Mouse (Mus musculus) kidney, adult 2 months (tissue): ENCODE results near the gene Hook2. TPM values are rescaled to one million over a fixed set of nuclear protein-coding genes. Genes with fewer than 3 reads are reported as not detected.
A peak's percentile ranks its signal among the peaks of the same experiment; 100 is the strongest.

Source experiments
- DNase-seq: peaks from one replicate; pipeline ENCODE4 v3.0.0; 2021
- H3K27ac ChIP-seq: fragments of 200-500 bp; 2 replicates; pipeline ENCODE4 v1.5.1; 2012; ENCODE audit warnings: low read depth, low read length, control low read depth, inconsistent platforms; ENCODE audit not compliant: insufficient read depth
- H3K27me3 ChIP-seq: fragments of 200-500 bp; replicated peaks from 2 replicates; pipeline ENCODE4 v1.6.1; 2012; ENCODE audit warnings: mild to moderate bottlenecking, moderate library complexity, low read length, inconsistent platforms; ENCODE audit not compliant: control insufficient read depth, insufficient read depth
- H3K36me3 ChIP-seq: fragments of 200-500 bp; 2 replicates; pipeline ENCODE4 v1.6.1; 2012; ENCODE audit warnings: mild to moderate bottlenecking, moderate library complexity, low read length, inconsistent platforms; ENCODE audit not compliant: control insufficient read depth, insufficient read depth
- H3K4me1 ChIP-seq: fragments of 200-500 bp; 2 replicates; pipeline ENCODE4 v1.6.1; 2011; ENCODE audit warnings: low read length; ENCODE audit not compliant: control insufficient read depth, insufficient read depth
- H3K4me3 ChIP-seq: fragments of 200-500 bp; 2 replicates; pipeline ENCODE4 v1.5.1; 2011; ENCODE audit warnings: mild to moderate bottlenecking, low read depth, low read length, control low read depth; ENCODE audit not compliant: insufficient read depth
- CTCF ChIP-seq: fragments of 200-500 bp; conservative IDR thresholded peaks from 2 replicates; pipeline ENCODE4 v1.5.1; 2011; ENCODE audit warnings: low read depth, mild to moderate bottlenecking, control low read depth, low read length, moderate library complexity, mixed read lengths; ENCODE audit not compliant: insufficient read depth, insufficient read length
- POLR2A ChIP-seq: fragments of 200-500 bp; IDR thresholded peaks from one replicate; pipeline ENCODE4 v1.6.1; 2011; ENCODE audit warnings: low read depth, low read length, control low read depth
- WGBS: fragments of 180-500 bp; shearing (Covaris S2); methylation state at CpG from one replicate; pipeline ENCODE4 v1.1.7; 2018; 5-methylcytosine and 5-hydroxymethylcytosine counted together
- polyA plus RNA-seq: library from polyadenylated mRNA; depleted of rRNA; stranded (reverse); fragments of >200 nt; gene quantifications from 2 replicates; pipeline ENCODE4 v1.2.3, GENCODE M21; 2012

The Hook2 gene
- polyA plus RNA-seq, 1 experiment = 34.6 TPM

DNA sequence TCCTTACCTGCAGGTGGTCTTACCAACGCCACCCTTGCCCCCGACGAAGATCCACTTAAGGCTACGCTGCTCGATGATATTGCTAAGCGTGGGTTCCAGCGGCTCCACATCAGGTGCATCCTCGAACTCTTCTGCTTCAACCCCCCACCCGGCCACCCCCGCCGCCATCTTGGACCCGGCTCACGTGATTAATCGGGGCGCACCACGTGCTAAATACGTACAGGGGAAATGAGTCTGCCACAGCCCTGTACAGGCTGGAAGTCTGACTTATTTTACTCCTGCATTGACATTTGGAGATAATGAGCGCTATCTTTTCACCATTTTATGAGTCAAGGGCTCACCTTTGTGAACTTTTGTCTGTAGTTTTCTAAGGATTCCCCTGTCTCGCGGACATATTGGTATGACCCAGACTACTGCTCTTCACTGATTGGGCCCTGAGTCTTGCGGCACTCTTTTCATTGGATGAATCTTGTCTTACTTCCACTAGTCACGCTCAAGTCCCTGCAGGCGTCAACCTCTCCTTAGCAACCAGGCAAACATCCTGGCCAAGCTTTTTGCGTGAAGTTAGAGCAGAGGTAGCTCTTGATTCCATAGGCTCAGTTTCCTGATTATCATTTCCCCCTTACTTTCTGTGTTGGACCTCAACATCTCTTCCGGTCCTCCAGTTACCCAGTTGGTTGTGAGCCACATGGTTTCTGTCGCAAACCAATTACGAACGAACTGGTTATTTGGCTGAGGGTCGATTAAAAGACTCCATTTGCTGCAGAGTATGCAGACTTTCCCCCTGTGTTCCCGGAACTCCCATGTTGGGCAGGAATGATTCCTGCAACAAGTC, 34.9 kb downstream of the Hook2 start, which contains the start of gene Asna1:
Asna1 (minus strand) TSS at position 184 of the 835 bp plus-strand sequence.
- peak within 1 kb of the TSS; percentile 96 for H3K4me3 ChIP-seq
- peak; percentile 95 for DNase-seq
- H3K4me1 ChIP-seq = peaks cover 23% of the 10 kb centered on the region
- peak; percentile 25 for TF ChIP-seq POLR2A
- TF ChIP-seq CTCF = no peak
- H3K27me3 ChIP-seq = no peaks in the 10 kb centered on the region
- H3K36me3 ChIP-seq = no peaks in the 10 kb centered on the region; the same call in 1 of the 2 replicates
- 2% methylated on average over 30 of the region's 30 CpGs for WGBS
- H3K27ac ChIP-seq = peak within 1 kb of the TSS; percentile 97

- TF ChIP-seq CTCF (0 out of 2 replicates have a peak, but pooled peaks have one; percentile 11), POLR2A (peak; percentile 84)
- Histone ChIP-seq H3K36me3 (no peaks in the 10 kb centered on the region; the same call in 1 of the 2 replicates), H3K27ac (peak within 1 kb of the TSS; percentile 95), H3K4me1 (peaks cover 29% of the 10 kb centered on the region), H3K4me3 (peak within 1 kb of the TSS; percentile 91), H3K27me3 (no peaks in the 10 kb centered on the region)
- under 1% methylated on average over 73 of the region's 75 CpGs for WGBS
- peak; percentile 99 for DNase-seq
Measured at GRCm38 (mm10) chr8:85026670-85027515, 36.5 kb downstream of the Hook2 start, which contains the start of gene Trir. TSS of gene Trir (plus strand) at chr8:85026823.

- under 1% methylated on average over 13 of the region's 13 CpGs for WGBS
- peaks cover 32% of the 10 kb centered on the region for H3K4me1 ChIP-seq
- peak overlapping the region; percentile 91 for H3K4me3 ChIP-seq
- no peak for DNase-seq
- H3K36me3 ChIP-seq = no peaks in the 10 kb centered on the region; the same call in 1 of the 2 replicates
- no peaks in the 10 kb centered on the region for H3K27me3 ChIP-seq
- TF ChIP-seq POLR2A (no peak), CTCF (no peak)
- H3K27ac ChIP-seq = peak overlapping the region; percentile 48; the same call in 1 of the 2 replicates
Measured at GRCm38 (mm10) chr8:85027516-85027855, 37.1 kb downstream of the Hook2 start.

GRCm38 (mm10) chr8:85027922-85028321, 37.5 kb downstream of the Hook2 start:
- Histone ChIP-seq H3K27me3 (no peaks in the 10 kb centered on the region), H3K36me3 (no peaks in the 10 kb centered on the region; the same call in 1 of the 2 replicates), H3K4me1 (peaks cover 34% of the 10 kb centered on the region), H3K27ac (no peak overlapping the region), H3K4me3 (no peak overlapping the region; the same call in 1 of the 2 replicates)
- DNase-seq = no peak
- 5% methylated on average over 2 of the region's 2 CpGs for WGBS
- TF ChIP-seq POLR2A = no peak
- no peak for TF ChIP-seq CTCF

- no peak overlapping the region for H3K4me3 ChIP-seq
- WGBS = 73% methylated on average over 14 of the region's 14 CpGs
- no peak for TF ChIP-seq POLR2A
- TF ChIP-seq CTCF = no peak
- H3K4me1 ChIP-seq = peaks cover 39% of the 10 kb centered on the region
- DNase-seq = no peak
- no peak overlapping the region for H3K27ac ChIP-seq
- no peaks in the 10 kb centered on the region; the same call in 1 of the 2 replicates for H3K36me3 ChIP-seq
- no peaks in the 10 kb centered on the region for H3K27me3 ChIP-seq
Measured at GRCm38 (mm10) chr8:85029271-85029670, 38.9 kb downstream of the Hook2 start.

DNA sequence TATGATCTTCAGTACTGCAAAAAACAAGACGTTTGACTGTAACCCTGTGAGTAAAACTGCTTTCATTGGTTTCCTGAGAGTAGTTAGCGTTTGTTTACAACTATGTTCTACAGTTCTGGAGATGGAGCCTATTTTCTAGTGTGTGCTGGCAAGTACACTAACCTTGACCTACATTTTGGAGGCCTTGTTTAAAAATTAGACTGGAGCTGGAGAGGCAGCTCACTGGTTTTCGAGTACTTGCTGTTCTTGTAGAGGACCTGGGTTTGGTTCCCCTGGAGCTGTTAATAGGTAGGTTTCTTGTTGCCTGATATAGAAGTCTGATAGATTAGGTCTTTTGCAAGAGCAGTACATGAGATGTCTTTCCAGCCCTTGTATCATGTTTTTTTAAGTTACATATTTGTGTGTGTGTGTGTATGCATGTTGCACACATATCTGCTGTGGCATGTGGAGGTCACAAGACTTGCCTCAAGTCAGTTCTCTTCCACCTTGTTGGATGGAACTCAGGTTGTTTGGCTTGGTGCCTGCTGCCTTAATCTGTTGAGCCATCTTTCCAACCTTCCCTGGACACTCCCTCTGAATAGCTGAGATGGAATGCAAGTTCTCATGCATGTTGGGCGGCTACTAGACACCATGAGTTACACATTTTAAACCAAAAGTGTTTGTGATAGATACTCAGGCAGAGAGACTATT, 42.4 kb downstream of the Hook2 start:
- Histone ChIP-seq H3K27ac (peak overlapping the region; percentile 86), H3K4me1 (peaks cover 37% of the 10 kb centered on the region), H3K4me3 (no peak overlapping the region), H3K27me3 (no peaks in the 10 kb centered on the region), H3K36me3 (no peaks in the 10 kb centered on the region; the same call in 1 of the 2 replicates)
- no peak for TF ChIP-seq POLR2A
- 30% methylated on average over 4 of the region's 4 CpGs for WGBS
- peak; percentile 83 for DNase-seq
